Mouse (Mus musculus): Measurements from ENCODE around the gene Gm10217. TPM values are rescaled to one million over a fixed set of nuclear protein-coding genes. Genes with fewer than 3 reads are reported as not detected.

Gene Gm10217
- total RNA-seq (2022), result not detected

- no peak for DNase-seq (ENCODE audit: low spot score in 2 of 2)
These were observed at the start of gene Gm10217 for GRCm38 (mm10) chr8:9863951-9864350. Gene Gm10217 (plus strand): TSS chr8:9864251.

- DNase-seq (ENCODE audit: low spot score in 2 of 2), result no peak
These were observed 39.3 kb upstream of the Gm10217 start for GRCm38 (mm10) chr8:9824770-9825169.

- no peak for DNase-seq (ENCODE audit: low spot score in 2 of 2)
These were observed 23.8 kb upstream of the Gm10217 start for GRCm38 (mm10) chr8:9840257-9840656.

GRCm38 (mm10) chr8:9859286-9859685 is 4.8 kb upstream of the Gm10217 start:
- DNase-seq (ENCODE audit: low spot score in 2 of 2), result no peak

- no peak for DNase-seq (ENCODE audit: low spot score in 2 of 2)
These were observed 3.4 kb upstream of the Gm10217 start for GRCm38 (mm10) chr8:9860539-9861203.

- no peak for DNase-seq (ENCODE audit: low spot score in 2 of 2)
These were observed 1.1 kb downstream of the Gm10217 start for GRCm38 (mm10) chr8:9865150-9865549.

- no peak for DNase-seq (ENCODE audit: low spot score in 2 of 2)
These were observed 4.0 kb downstream of the Gm10217 start for GRCm38 (mm10) chr8:9868094-9868493.

GRCm38 (mm10) chr8:9876241-9876640 is 12.2 kb downstream of the Gm10217 start:
- no peak for DNase-seq (ENCODE audit: low spot score in 2 of 2)

- DNase-seq (ENCODE audit: low spot score in 2 of 2), result no peak
These were observed 15.9 kb downstream of the Gm10217 start for GRCm38 (mm10) chr8:9879921-9880320.

- DNase-seq (ENCODE audit: low spot score in 2 of 2), result no peak
These were observed 22.7 kb downstream of the Gm10217 start for GRCm38 (mm10) chr8:9886714-9887113.

- DNase-seq (ENCODE audit: low spot score in 2 of 2), result no peak
These were observed 35.1 kb downstream of the Gm10217 start for GRCm38 (mm10) chr8:9899199-9899598.

- no peak for DNase-seq (ENCODE audit: low spot score in 2 of 2)
These were observed 35.6 kb downstream of the Gm10217 start for GRCm38 (mm10) chr8:9899673-9900072.

Other genes starting within 250 kb of the Gm10217 start
- under 1 TPM in 1 of 4 experiments, not detected in 3; 0.19 TPM for gene Fam155a, start 93.1 kb upstream of the Gm10217 start, total RNA-seq (2022)
- gene Lig4, start 113.4 kb downstream of the Gm10217 start, total RNA-seq (2022), result 1 to 10 TPM; 4.6 to 6.1 (median 5.1) TPM
- 1 to 10 TPM; 6.2 to 7.4 (median 6.8) TPM for gene Abhd13, start 113.5 kb downstream of the Gm10217 start, total RNA-seq (2022)
- gene Tnfsf13b, start 142.2 kb downstream of the Gm10217 start, total RNA-seq (2022), result 1 to 10 TPM in 2 of 4 experiments, under 1 TPM in 2; 0.47 to 1.0 (median 0.83) TPM

All from gastrocnemius, adult 8-10 months (tissue).